Mouse (Mus musculus): Measurements from ENCODE around the gene Cab39l. TPM values are rescaled to one million over a fixed set of nuclear protein-coding genes. Genes with fewer than 3 reads are reported as not detected.

Cab39l gene
- total and polyA plus RNA-seq, 3 experiments: 7.9 to 26.0 (median 23.8) TPM

GRCm38 (mm10) chr14:59470781-59471180 lies 30.0 kb downstream of the Cab39l start:
- WGBS: 38% methylated on average over 1 of the region's 1 CpGs
- Histone ChIP-seq H3K27me3 (ENCODE audit: control insufficient read depth, insufficient read depth, low read length) (no peaks in the 10 kb centered on the region), H3K4me3 (no peak overlapping the region), H3K27ac (no peak overlapping the region), H3K79me2 (replicated peaks; ENCODE audit: control insufficient read depth, insufficient read depth, low read length) (no peaks in the 10 kb centered on the region), H3K9ac (ENCODE audit: low read depth, low read length) (no peak overlapping the region), H3K4me1 (ENCODE audit: control insufficient read depth, insufficient read depth, low read length) (peaks cover 2% of the 10 kb centered on the region), H3K36me3 (ENCODE audit: control insufficient read depth, insufficient read depth, low read length) (peaks cover 4% of the 10 kb centered on the region)
- TF ChIP-seq EP300 (IDR thresholded peaks at IDR 0.05; ENCODE audit: insufficient read depth, low read depth, low read length) (no peak), CTCF (IDR thresholded peaks at IDR 0.05) (no peak), POLR2A (IDR thresholded peaks at IDR 0.05; ENCODE audit: insufficient read depth, low read depth, low read length) (no peak)
- intact Hi-C loops (cut with DNase I): no loop called here
- DNase-seq: peak in 1 of 2 experiments; percentile 29

GRCm38 (mm10) chr14:59478699-59479098 lies 37.9 kb downstream of the Cab39l start:
- Histone ChIP-seq H3K4me3 (peak overlapping the region; percentile 2; the same call in 1 of the 2 replicates), H3K4me1 (ENCODE audit: control insufficient read depth, insufficient read depth, low read length) (no peaks in the 10 kb centered on the region; the same call in 1 of the 2 replicates), H3K27ac (peak overlapping the region; percentile 49), H3K9ac (ENCODE audit: low read depth, low read length) (0 out of 2 replicates have a peak overlapping the region, but pooled peaks have one; percentile 20), H3K36me3 (ENCODE audit: control insufficient read depth, insufficient read depth, low read length) (no peaks in the 10 kb centered on the region), H3K27me3 (ENCODE audit: control insufficient read depth, insufficient read depth, low read length) (no peaks in the 10 kb centered on the region), H3K79me2 (replicated peaks; ENCODE audit: control insufficient read depth, insufficient read depth, low read length) (no peaks in the 10 kb centered on the region)
- DNase-seq: peak in 1 of 2 experiments; percentile 26
- 33% methylated on average over 6 of the region's 6 CpGs for WGBS
- TF ChIP-seq POLR2A (IDR thresholded peaks at IDR 0.05; ENCODE audit: insufficient read depth, low read depth, low read length): 0 out of 2 replicates have a peak, but pooled peaks have one; percentile 22
- no peak for TF ChIP-seq EP300 (IDR thresholded peaks at IDR 0.05; ENCODE audit: insufficient read depth, low read depth, low read length)
- no peak for TF ChIP-seq CTCF (IDR thresholded peaks at IDR 0.05)
- intact Hi-C loops (cut with DNase I): no loop called here

DNA sequence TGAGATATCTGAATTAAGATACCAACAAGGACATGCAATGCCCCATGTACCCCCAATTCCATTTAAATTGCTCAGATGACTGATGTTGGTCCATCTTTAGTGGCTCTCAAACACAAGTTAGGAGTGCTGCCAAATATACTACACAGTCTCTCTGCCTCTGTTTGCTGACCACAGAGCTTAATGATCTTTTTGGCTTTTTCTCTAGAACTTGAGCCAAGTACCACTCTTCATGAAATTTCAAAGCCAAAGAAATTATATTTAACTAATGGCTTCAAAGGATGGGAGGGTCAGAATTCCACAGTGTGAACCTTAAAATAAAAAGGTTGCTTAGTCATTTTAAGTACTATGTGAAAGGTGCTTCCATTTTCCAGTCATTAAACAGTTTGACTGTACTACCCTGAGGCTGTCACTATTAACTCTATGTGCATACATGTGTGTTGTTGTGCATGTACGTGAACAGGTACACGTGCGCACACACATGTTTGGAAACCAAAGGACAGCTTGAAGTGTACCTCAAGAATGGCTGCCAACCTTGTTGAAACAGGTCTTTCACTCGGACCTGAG lies 44.6 kb downstream of the Cab39l start:
- intact Hi-C loops (cut with DNase I): no loop called here
- no peak overlapping the region for H3K9ac ChIP-seq (ENCODE audit: low read depth, low read length)
- no peaks in the 10 kb centered on the region for H3K36me3 ChIP-seq (ENCODE audit: control insufficient read depth, insufficient read depth, low read length)
- no peaks in the 10 kb centered on the region for H3K27me3 ChIP-seq (ENCODE audit: control insufficient read depth, insufficient read depth, low read length)
- H3K27ac ChIP-seq: no peak overlapping the region
- H3K4me1 ChIP-seq (ENCODE audit: control insufficient read depth, insufficient read depth, low read length): no peaks in the 10 kb centered on the region
- no peaks in the 10 kb centered on the region for H3K79me2 ChIP-seq (replicated peaks; ENCODE audit: control insufficient read depth, insufficient read depth, low read length)
- no peak overlapping the region for H3K4me3 ChIP-seq
- no peak for TF ChIP-seq POLR2A (IDR thresholded peaks at IDR 0.05; ENCODE audit: insufficient read depth, low read depth, low read length)
- no peak for TF ChIP-seq EP300 (IDR thresholded peaks at IDR 0.05; ENCODE audit: insufficient read depth, low read depth, low read length)
- TF ChIP-seq CTCF (IDR thresholded peaks at IDR 0.05): no peak
- DNase-seq: no peak
- 90% methylated on average over 4 of the region's 4 CpGs for WGBS

- intact Hi-C loops (cut with DNase I): no loop called here
- no peaks in the 10 kb centered on the region for H3K27me3 ChIP-seq (ENCODE audit: control insufficient read depth, insufficient read depth, low read length)
- no peak for TF ChIP-seq POLR2A (IDR thresholded peaks at IDR 0.05; ENCODE audit: insufficient read depth, low read depth, low read length)
- TF ChIP-seq EP300 (IDR thresholded peaks at IDR 0.05; ENCODE audit: insufficient read depth, low read depth, low read length): no peak
- no peak for TF ChIP-seq CTCF (IDR thresholded peaks at IDR 0.05)
- no peak overlapping the region for H3K27ac ChIP-seq
- no peaks in the 10 kb centered on the region for H3K36me3 ChIP-seq (ENCODE audit: control insufficient read depth, insufficient read depth, low read length)
- H3K79me2 ChIP-seq (replicated peaks; ENCODE audit: control insufficient read depth, insufficient read depth, low read length): no peaks in the 10 kb centered on the region
- H3K4me1 ChIP-seq (ENCODE audit: control insufficient read depth, insufficient read depth, low read length): no peaks in the 10 kb centered on the region
- no peak for DNase-seq
- H3K9ac ChIP-seq (ENCODE audit: low read depth, low read length): no peak overlapping the region
- 74% methylated on average over 4 of the region's 4 CpGs for WGBS
- no peak overlapping the region for H3K4me3 ChIP-seq
Observed at GRCm38 (mm10) chr14:59492376-59492775, 51.6 kb downstream of the Cab39l start.

GRCm38 (mm10) chr14:59497928-59498327 lies 57.2 kb downstream of the Cab39l start:
- H3K27ac ChIP-seq: no peak overlapping the region
- DNase-seq: no peak
- H3K27me3 ChIP-seq (ENCODE audit: control insufficient read depth, insufficient read depth, low read length): no peaks in the 10 kb centered on the region
- H3K4me1 ChIP-seq (ENCODE audit: control insufficient read depth, insufficient read depth, low read length): no peaks in the 10 kb centered on the region
- WGBS: 90% methylated on average over 5 of the region's 5 CpGs
- TF ChIP-seq CTCF (IDR thresholded peaks at IDR 0.05): no peak
- no peak for TF ChIP-seq POLR2A (IDR thresholded peaks at IDR 0.05; ENCODE audit: insufficient read depth, low read depth, low read length)
- no peak for TF ChIP-seq EP300 (IDR thresholded peaks at IDR 0.05; ENCODE audit: insufficient read depth, low read depth, low read length)
- intact Hi-C loops (cut with DNase I): no loop called here
- no peak overlapping the region for H3K9ac ChIP-seq (ENCODE audit: low read depth, low read length)
- no peaks in the 10 kb centered on the region for H3K79me2 ChIP-seq (replicated peaks; ENCODE audit: control insufficient read depth, insufficient read depth, low read length)
- H3K4me3 ChIP-seq: no peak overlapping the region
- H3K36me3 ChIP-seq (ENCODE audit: control insufficient read depth, insufficient read depth, low read length): no peaks in the 10 kb centered on the region

- H3K4me3 ChIP-seq: no peak overlapping the region
- no peaks in the 10 kb centered on the region for H3K27me3 ChIP-seq (ENCODE audit: control insufficient read depth, insufficient read depth, low read length)
- H3K79me2 ChIP-seq (replicated peaks; ENCODE audit: control insufficient read depth, insufficient read depth, low read length): no peaks in the 10 kb centered on the region
- H3K36me3 ChIP-seq (ENCODE audit: control insufficient read depth, insufficient read depth, low read length): no peaks in the 10 kb centered on the region; the same call in none of the 2 replicates
- 91% methylated on average over 8 of the region's 8 CpGs for WGBS
- TF ChIP-seq POLR2A (IDR thresholded peaks at IDR 0.05; ENCODE audit: insufficient read depth, low read depth, low read length) (no peak), EP300 (IDR thresholded peaks at IDR 0.05; ENCODE audit: insufficient read depth, low read depth, low read length) (no peak), CTCF (IDR thresholded peaks at IDR 0.05) (no peak)
- no peak overlapping the region for H3K9ac ChIP-seq (ENCODE audit: low read depth, low read length)
- H3K27ac ChIP-seq: no peak overlapping the region
- H3K4me1 ChIP-seq (ENCODE audit: control insufficient read depth, insufficient read depth, low read length): no peaks in the 10 kb centered on the region
- DNase-seq: no peak
- intact Hi-C loops (cut with DNase I): no loop called here
Observed at GRCm38 (mm10) chr14:59504831-59505230, 64.1 kb downstream of the Cab39l start.

All from heart, adult 2 months (tissue).